Mouse (Mus musculus) monocyte, adult 5-6 weeks (primary cell): ENCODE measurements around the gene Zfp36l2. TPM values are rescaled to one million over a fixed set of nuclear protein-coding genes. Genes with fewer than 3 reads are reported as not detected.
A peak's percentile ranks its signal among the peaks of the same experiment; 100 is the strongest.
"Not testable (repeated sequence)": the region's sequence is repeated elsewhere in the genome, so short reads cannot be mapped to it uniquely, and the experiment has no call there.

Experiments used
- ATAC-seq: fragments of 153-309, 156-312 bp; replicated peaks from 2 replicates; pipeline ENCODE4 v1.8.0; 2017; ENCODE audit warnings: mild to moderate bottlenecking; ENCODE audit not compliant: low TSS enrichment, insufficient number of reproducible peaks, severe bottlenecking, poor library complexity, low FRiP score
- total RNA-seq: library from RNA; stranded (forward); fragments of 200-1000, 200-491, 200-594 nt; gene quantifications from 3 replicates; pipeline ENCODE4 v1.2.3, GENCODE M21; 2017

The Zfp36l2 gene
- total RNA-seq, result 346 to 394 TPM (median 381 TPM) in 3 replicates

DNA sequence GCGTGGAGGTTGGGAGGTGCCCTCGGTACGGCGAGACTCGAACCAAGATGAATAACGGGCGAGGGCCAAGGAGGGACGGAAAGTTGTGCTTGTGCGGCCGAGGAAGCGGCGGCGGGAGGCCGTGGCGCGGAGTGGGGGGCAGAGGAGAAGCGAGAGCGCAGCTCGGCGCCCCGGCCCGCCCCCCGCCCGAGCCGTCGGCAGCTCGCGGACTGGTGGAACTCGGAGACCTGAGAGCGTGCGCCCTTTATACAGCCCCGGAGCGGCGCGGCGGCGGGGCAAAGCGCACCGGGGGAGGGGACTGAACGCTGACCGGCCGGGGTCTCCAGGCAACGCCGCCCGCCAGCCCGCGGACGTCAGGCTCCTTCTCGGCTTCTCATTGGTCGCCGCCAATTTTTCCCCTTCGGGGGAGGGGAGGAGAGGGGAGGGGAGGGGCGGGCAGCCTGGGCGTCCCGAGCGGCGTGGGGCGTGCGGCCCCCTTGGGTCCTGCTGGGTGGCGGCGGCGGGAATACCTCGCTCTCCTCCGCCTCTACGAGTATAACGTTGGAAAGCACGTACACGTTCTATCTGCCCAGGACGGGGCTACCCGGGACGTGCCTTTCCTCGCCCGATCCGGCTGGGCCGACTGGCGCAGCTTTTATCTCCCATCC lies at the start of gene Zfp36l2:
TSS of gene Zfp36l2 (minus strand) at position 221 of the 647 bp plus-strand sequence.
- peak; percentile 2; the same call in 1 of the 2 replicates for ATAC-seq

- ATAC-seq, result no peak
Measured at GRCm38 (mm10) chr17:84236781-84237557, 49.2 kb upstream of the Zfp36l2 start.

GRCm38 (mm10) chr17:84235399-84235928 lies 47.7 kb upstream of the Zfp36l2 start:
- ATAC-seq, result no peak

GRCm38 (mm10) chr17:84234785-84235184 lies 47.0 kb upstream of the Zfp36l2 start:
- ATAC-seq, result not testable (repeated sequence)

- ATAC-seq, result no peak
Measured at GRCm38 (mm10) chr17:84233758-84234157, 46.0 kb upstream of the Zfp36l2 start.

GRCm38 (mm10) chr17:84231361-84231760 lies 43.6 kb upstream of the Zfp36l2 start:
- ATAC-seq, result no peak

DNA sequence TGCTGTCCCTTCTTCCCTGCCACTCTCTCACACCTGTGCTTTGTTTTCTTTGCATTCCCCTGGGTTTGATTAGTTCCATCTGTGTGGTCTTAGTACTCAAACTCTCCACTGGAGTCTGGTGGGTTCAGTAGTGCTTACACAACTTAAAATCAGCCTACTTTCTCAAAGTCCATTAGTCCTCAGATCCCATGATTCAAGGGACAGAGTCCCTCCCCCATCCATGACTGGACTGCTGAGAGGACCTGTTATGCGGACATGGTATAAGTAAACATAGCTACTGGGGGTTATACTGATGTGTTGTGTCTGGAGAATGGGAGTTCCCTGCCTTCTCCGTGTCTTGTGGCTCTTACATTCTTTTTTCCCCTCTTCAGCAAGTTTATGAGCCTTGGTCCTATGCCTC lies 40.5 kb upstream of the Zfp36l2 start:
- ATAC-seq, result no peak

- no peak for ATAC-seq
Measured at GRCm38 (mm10) chr17:84226681-84227080, 38.9 kb upstream of the Zfp36l2 start.

DNA sequence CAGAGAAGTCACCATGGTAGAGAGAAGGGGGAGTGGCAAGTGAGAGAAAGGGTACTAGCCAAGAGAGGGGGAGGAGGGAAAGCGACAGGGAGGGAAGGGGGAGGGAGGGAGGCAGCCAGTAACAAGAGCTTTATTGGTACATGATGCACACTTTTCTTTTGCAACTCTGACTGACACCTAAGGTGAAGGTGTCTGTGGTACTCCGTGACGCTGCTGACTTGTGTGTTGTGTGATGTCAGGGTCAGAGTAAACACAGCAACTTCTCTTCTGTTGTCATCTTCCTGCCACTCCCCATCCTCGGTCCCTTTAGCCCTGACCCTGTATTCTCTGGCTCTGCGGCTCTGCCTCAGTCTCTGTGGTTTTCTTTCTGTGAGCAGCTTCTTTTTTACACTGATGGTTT lies 38.5 kb upstream of the Zfp36l2 start:
- peak; percentile 81 for ATAC-seq

GRCm38 (mm10) chr17:84224217-84224887 lies 36.6 kb upstream of the Zfp36l2 start:
- no peak for ATAC-seq

GRCm38 (mm10) chr17:84218841-84219240 lies 31.1 kb upstream of the Zfp36l2 start:
- not testable (repeated sequence) for ATAC-seq

- ATAC-seq, result no peak
Measured at GRCm38 (mm10) chr17:84217696-84218095, 29.9 kb upstream of the Zfp36l2 start.

DNA sequence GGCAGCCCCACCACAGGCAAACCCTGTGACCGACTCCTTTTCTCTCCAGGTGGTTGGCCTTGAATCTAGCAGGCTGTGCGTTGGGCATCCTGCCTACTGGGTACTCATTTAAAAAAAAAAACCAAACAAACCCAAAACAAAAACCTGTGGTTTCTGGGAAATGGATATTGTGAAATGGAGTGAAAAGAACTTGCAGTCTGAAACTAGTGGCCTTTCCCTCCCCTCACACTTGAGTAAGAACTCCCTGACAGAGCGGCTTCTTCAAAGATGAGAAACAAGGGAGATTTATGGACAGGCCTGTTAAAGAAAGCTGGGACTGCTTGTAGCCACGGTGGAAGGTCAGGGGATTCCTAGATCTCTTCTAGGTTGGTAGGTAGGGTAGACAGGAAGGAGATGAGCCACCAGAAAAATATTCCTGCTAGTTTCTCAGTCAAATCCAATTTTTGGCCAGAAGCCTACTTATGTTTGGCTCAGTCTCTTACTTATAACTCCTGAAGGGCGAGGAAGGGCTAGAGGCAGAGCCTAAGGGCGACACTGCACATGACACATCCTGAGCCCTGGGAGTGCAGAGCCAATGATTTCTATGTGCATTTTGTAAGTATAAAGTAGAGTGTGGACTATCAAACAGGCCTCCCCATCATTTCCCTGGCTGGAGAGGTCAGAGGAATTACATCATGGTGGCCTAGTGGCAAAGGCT lies 27.7 kb upstream of the Zfp36l2 start:
- ATAC-seq, result no peak

DNA sequence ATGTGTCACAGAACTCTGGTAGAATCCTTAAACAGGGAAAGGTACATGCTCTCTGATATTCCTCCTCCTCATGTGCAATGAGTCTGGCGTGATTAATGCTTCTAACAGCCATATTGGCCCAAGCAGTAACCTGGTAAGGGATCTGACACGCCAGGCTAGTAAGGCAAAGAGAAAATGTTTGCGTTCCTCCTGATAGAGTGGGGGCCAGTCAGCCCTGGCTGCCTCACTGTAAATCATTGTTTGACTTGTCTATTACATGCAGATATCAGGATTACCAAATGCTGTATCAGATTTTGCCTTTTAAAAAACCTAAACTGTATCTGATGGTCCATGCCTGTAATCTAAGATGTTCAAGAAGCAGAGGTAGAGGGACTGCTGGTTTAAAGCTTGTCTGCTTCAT lies 25.7 kb upstream of the Zfp36l2 start:
- no peak for ATAC-seq

DNA sequence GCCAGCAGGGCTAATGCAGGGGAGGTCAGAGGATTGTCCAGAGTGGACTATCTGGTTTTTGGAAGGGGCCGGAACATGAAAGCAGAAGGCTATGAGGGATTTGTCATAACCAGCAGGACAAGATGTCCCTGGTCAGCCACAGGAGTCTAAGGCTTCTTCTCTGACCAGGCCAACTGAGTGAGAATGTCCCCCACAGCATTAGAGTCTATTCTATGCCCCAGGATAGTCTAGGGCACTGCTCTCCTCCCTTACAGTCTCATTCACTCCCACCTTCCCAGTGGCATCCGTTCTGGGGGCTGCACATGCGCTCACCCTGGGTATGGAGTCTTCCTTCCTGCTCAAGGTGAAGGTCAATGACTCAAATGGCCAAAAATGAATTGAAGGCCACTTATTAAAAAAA lies 19.9 kb upstream of the Zfp36l2 start:
- ATAC-seq, result no peak

GRCm38 (mm10) chr17:84206239-84206638 lies 18.5 kb upstream of the Zfp36l2 start:
- ATAC-seq, result no peak

DNA sequence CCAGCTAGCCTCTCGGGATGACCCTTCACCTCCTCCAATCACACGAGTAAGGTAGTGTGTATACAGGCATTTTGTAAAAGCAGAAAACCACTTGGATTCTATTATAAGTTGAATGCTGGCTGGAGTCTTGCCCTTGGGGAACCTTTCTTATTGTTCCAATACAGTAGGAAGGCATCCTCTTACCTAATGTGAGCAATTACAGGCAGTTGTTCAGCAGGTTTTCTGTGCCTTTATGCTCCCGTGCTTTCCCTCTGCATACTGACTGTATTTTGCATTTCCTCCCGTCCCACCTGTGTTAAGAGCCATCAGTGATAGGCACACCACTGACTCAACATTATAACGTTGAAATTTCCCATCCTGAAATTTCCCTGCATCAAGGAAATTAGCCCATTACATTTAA lies 17.2 kb upstream of the Zfp36l2 start:
- no peak for ATAC-seq

GRCm38 (mm10) chr17:84203340-84203739 lies 15.6 kb upstream of the Zfp36l2 start:
- no peak for ATAC-seq

GRCm38 (mm10) chr17:84201183-84201582 lies 13.4 kb upstream of the Zfp36l2 start:
- ATAC-seq, result peak; percentile 40; the same call in 1 of the 2 replicates
